Mouse (Mus musculus): ENCODE measurements around the gene Prmt1. TPM values are rescaled to one million over a fixed set of nuclear protein-coding genes. Genes with fewer than 3 reads are reported as not detected.

Prmt1 gene
- polyA plus RNA-seq, 1 experiment from 2014 or later = 394 TPM

- Histone ChIP-seq H3K36me3 (peaks cover 47% of the 10 kb centered on the region), H3K4me1 (replicated peaks) (peaks cover 27% of the 10 kb centered on the region), H3K4me2 (peak overlapping the region; percentile 77), H3K4me3 (no peak overlapping the region), H3K27me3 (replicated peaks) (no peaks in the 10 kb centered on the region), H3K9me3 (replicated peaks) (no peaks in the 10 kb centered on the region), H3K27ac (ENCODE audit: poor library complexity, severe bottlenecking) (peak overlapping the region; percentile 5; the same call in 1 of the 2 replicates), H3K9ac (no peak overlapping the region)
- ATAC-seq (ENCODE audit: insufficient number of reproducible peaks, low FRiP score) = no peak
- 24% methylated on average over 6 of the region's 6 CpGs for WGBS
Observed at GRCm38 (mm10) chr7:44975117-44975419, 11.3 kb downstream of the Prmt1 start.

DNA sequence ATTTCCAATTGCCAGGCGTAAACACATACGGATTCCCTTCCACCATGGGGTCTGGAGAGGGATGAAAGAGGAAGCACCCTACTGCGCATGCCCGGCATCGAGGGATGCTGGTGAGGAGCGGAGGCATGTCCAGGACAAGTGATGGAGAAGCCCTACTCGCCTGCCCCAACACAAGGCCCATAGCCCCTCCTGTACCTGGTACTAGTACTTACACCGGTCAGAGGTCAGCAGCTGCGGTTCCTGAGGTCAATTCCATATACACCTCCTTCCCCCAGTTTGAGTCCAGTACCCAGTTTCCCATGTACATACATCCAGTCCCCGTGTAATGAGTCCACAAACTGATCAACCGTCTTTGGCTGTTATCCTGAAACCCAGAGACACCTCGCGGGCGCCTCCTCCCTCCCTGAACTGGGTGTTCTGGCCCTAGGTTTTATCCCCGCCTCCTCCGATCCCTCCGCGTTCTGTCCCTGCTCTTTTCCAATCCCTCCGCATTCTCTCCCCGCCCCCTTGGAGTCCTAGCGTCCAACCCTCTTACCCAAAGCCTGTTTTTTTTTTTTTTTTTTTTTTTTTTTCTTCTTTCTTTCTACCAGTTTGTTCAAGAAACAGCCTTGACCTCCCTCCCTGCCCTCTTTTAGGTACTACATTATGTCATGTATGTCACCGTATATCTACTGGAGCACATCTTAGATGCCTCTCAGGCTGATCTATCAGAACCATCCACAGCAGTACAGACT, 11.8 kb downstream of the Prmt1 start, which contains the start of gene Cpt1c:
TSS of gene Cpt1c (minus strand) at position 469 of the 734 bp plus-strand sequence.
- H3K9me3 ChIP-seq (replicated peaks) = no peaks in the 10 kb centered on the region
- H3K27ac ChIP-seq (ENCODE audit: poor library complexity, severe bottlenecking) = peak within 1 kb of the TSS; percentile 36
- no peaks in the 10 kb centered on the region for H3K27me3 ChIP-seq (replicated peaks)
- peaks cover 42% of the 10 kb centered on the region for H3K36me3 ChIP-seq
- H3K4me1 ChIP-seq (replicated peaks) = peaks cover 31% of the 10 kb centered on the region
- WGBS = 2% methylated on average over 22 of the region's 22 CpGs
- peak within 1 kb of the TSS; percentile 77 for H3K4me2 ChIP-seq
- H3K9ac ChIP-seq = peak within 1 kb of the TSS; percentile 44; the same call in 1 of the 2 replicates
- ATAC-seq (ENCODE audit: insufficient number of reproducible peaks, low FRiP score) = no peak
- peak within 1 kb of the TSS; percentile 48 for H3K4me3 ChIP-seq

- no peaks in the 10 kb centered on the region for H3K9me3 ChIP-seq (replicated peaks)
- peak overlapping the region; percentile 48 for H3K4me3 ChIP-seq
- peak overlapping the region; percentile 26; the same call in 1 of the 2 replicates for H3K9ac ChIP-seq
- peaks cover 31% of the 10 kb centered on the region for H3K4me1 ChIP-seq (replicated peaks)
- peak overlapping the region; percentile 5; the same call in 1 of the 2 replicates for H3K27ac ChIP-seq (ENCODE audit: poor library complexity, severe bottlenecking)
- peak overlapping the region; percentile 77 for H3K4me2 ChIP-seq
- WGBS = 43% methylated on average over 14 of the region's 14 CpGs
- H3K36me3 ChIP-seq = peaks cover 32% of the 10 kb centered on the region
- H3K27me3 ChIP-seq (replicated peaks) = no peaks in the 10 kb centered on the region
- ATAC-seq (ENCODE audit: insufficient number of reproducible peaks, low FRiP score) = no peak
Observed at GRCm38 (mm10) chr7:44973415-44974130, 12.8 kb downstream of the Prmt1 start.

GRCm38 (mm10) chr7:44971142-44971541, 15.2 kb downstream of the Prmt1 start:
- Histone ChIP-seq H3K4me2 (peak overlapping the region; percentile 83), H3K4me1 (replicated peaks) (peaks cover 31% of the 10 kb centered on the region), H3K9me3 (replicated peaks) (no peaks in the 10 kb centered on the region), H3K27ac (ENCODE audit: poor library complexity, severe bottlenecking) (no peak overlapping the region), H3K4me3 (peak overlapping the region; percentile 59), H3K36me3 (peaks cover 17% of the 10 kb centered on the region), H3K27me3 (replicated peaks) (no peaks in the 10 kb centered on the region), H3K9ac (peak overlapping the region; percentile 68; the same call in 1 of the 2 replicates)
- 70% methylated on average over 7 of the region's 7 CpGs for WGBS
- no peak for ATAC-seq (ENCODE audit: insufficient number of reproducible peaks, low FRiP score)

DNA sequence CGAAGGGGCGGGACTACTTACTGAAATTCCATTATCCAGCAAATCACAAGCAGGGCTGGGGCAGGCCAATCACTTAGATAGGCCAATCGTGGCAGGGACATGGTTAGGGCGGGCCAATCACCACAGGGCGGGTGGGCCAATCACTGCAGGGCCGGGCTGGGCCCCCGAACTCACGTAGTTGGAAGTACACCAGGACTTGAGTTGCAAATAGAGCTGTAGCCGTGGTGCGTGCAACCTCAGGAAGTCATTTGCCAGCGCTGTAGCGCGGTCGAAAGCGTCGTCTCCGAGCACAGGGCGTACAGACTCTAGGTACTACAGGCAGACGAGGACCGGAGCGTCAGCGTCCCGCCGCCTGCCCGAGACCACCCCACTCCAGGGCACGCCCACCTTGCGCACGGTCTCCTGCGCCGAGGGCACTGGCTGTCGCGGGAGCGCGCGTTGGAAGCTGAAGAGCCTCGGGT, 16.1 kb downstream of the Prmt1 start:
- Histone ChIP-seq H3K27me3 (replicated peaks) (no peaks in the 10 kb centered on the region), H3K9me3 (replicated peaks) (no peaks in the 10 kb centered on the region), H3K4me2 (peak overlapping the region; percentile 83), H3K4me3 (peak overlapping the region; percentile 59), H3K4me1 (replicated peaks) (peaks cover 30% of the 10 kb centered on the region), H3K9ac (peak overlapping the region; percentile 68), H3K36me3 (peaks cover 17% of the 10 kb centered on the region), H3K27ac (ENCODE audit: poor library complexity, severe bottlenecking) (peak overlapping the region; percentile 76)
- peak; percentile 94 for ATAC-seq (ENCODE audit: insufficient number of reproducible peaks, low FRiP score)
- WGBS = under 1% methylated on average over 36 of the region's 36 CpGs

DNA sequence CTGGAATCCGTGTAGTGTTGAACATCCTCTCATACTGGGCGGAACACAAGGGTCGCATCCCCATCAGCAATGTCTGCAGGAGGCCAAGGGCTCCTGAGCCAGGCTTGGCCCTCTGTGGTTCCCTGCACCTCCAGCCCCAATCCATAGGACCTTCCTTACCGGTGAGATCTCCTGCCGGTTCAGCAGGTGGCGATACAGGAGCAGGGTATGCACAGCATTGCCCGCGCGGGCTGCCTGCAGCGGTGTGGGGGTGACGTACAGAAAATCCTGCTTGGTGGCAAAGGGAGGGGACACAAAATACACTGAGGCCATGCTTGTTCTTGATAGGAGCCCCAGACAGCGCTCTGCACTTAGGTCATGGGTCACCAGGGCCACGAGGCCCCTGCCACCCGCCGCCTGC, 19.7 kb downstream of the Prmt1 start:
- no peaks in the 10 kb centered on the region for H3K27me3 ChIP-seq (replicated peaks)
- peaks cover 15% of the 10 kb centered on the region for H3K4me1 ChIP-seq (replicated peaks)
- H3K4me3 ChIP-seq = no peak overlapping the region
- no peak overlapping the region for H3K27ac ChIP-seq (ENCODE audit: poor library complexity, severe bottlenecking)
- ATAC-seq (ENCODE audit: insufficient number of reproducible peaks, low FRiP score) = no peak
- H3K36me3 ChIP-seq = peaks cover 43% of the 10 kb centered on the region
- H3K9me3 ChIP-seq (replicated peaks) = no peaks in the 10 kb centered on the region
- WGBS = 60% methylated on average over 15 of the region's 15 CpGs
- no peak overlapping the region for H3K4me2 ChIP-seq
- H3K9ac ChIP-seq = no peak overlapping the region

DNA sequence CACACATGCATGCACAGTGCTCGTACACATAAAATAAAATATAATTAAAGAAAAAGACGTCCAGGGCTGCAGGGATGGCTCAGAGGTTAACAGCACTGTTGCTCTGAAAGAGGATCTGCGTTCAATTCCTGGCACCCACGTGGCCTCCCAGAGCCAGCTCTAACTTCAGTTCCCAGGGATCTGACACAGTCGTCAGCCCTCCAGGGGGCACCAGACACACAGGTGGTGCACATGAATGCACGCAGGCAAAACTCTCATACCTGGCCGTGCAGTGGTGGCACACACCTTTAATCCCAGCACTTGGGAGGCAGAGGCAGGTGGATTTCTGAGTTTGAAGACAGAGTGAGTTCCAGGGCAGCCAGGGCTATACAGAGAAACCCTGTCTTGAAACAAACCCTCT, 20.4 kb downstream of the Prmt1 start:
- Histone ChIP-seq H3K9ac (no peak overlapping the region), H3K4me1 (replicated peaks) (peaks cover 10% of the 10 kb centered on the region), H3K9me3 (replicated peaks) (no peaks in the 10 kb centered on the region), H3K27me3 (replicated peaks) (no peaks in the 10 kb centered on the region), H3K4me2 (no peak overlapping the region), H3K4me3 (no peak overlapping the region), H3K27ac (ENCODE audit: poor library complexity, severe bottlenecking) (no peak overlapping the region), H3K36me3 (peaks cover 50% of the 10 kb centered on the region)
- 70% methylated on average over 7 of the region's 7 CpGs for WGBS
- no peak for ATAC-seq (ENCODE audit: insufficient number of reproducible peaks, low FRiP score)

- WGBS = 92% methylated on average over 13 of the region's 13 CpGs
- ATAC-seq (ENCODE audit: insufficient number of reproducible peaks, low FRiP score) = no peak
- H3K9ac ChIP-seq = no peak overlapping the region
- no peak overlapping the region for H3K4me3 ChIP-seq
- H3K27ac ChIP-seq (ENCODE audit: poor library complexity, severe bottlenecking) = no peak overlapping the region
- no peak overlapping the region for H3K4me2 ChIP-seq
- H3K4me1 ChIP-seq (replicated peaks) = 0 out of 2 replicates have a peak, but pooled peaks cover 4% of the 10 kb centered on the region
- H3K27me3 ChIP-seq (replicated peaks) = no peaks in the 10 kb centered on the region
- H3K36me3 ChIP-seq = peaks cover 54% of the 10 kb centered on the region
- H3K9me3 ChIP-seq (replicated peaks) = no peaks in the 10 kb centered on the region
Observed at GRCm38 (mm10) chr7:44964990-44965389, 21.4 kb downstream of the Prmt1 start.

DNA sequence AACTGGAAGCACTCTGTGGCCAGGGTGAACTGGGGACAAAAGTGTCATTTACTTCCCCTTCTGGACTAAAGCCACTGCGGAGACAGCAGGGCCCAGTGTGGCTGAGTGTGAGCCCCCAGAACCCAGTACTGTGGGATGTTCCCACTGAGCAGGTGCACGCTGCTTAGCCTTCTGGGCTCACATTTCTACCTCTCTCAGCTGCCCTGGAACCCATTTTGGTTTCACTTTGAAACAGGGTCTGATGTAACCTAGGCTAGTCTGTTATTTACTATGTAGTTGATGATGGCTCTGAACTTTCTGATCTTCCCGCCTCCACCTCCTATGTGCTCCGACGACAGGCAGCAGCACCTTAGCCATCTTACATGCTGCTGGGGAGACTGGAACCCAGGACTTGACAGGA, 23.5 kb downstream of the Prmt1 start:
- no peaks in the 10 kb centered on the region for H3K4me1 ChIP-seq (replicated peaks)
- ATAC-seq (ENCODE audit: insufficient number of reproducible peaks, low FRiP score) = no peak
- H3K27ac ChIP-seq (ENCODE audit: poor library complexity, severe bottlenecking) = no peak overlapping the region
- 89% methylated on average over 5 of the region's 5 CpGs for WGBS
- no peak overlapping the region for H3K4me3 ChIP-seq
- no peaks in the 10 kb centered on the region for H3K27me3 ChIP-seq (replicated peaks)
- no peak overlapping the region for H3K9ac ChIP-seq
- H3K4me2 ChIP-seq = no peak overlapping the region
- peaks cover 56% of the 10 kb centered on the region for H3K36me3 ChIP-seq
- H3K9me3 ChIP-seq (replicated peaks) = no peaks in the 10 kb centered on the region

- H3K4me1 ChIP-seq (replicated peaks) = no peaks in the 10 kb centered on the region
- H3K36me3 ChIP-seq = peaks cover 56% of the 10 kb centered on the region
- H3K9ac ChIP-seq = no peak overlapping the region
- no peaks in the 10 kb centered on the region for H3K9me3 ChIP-seq (replicated peaks)
- 68% methylated on average over 8 of the region's 8 CpGs for WGBS
- H3K4me3 ChIP-seq = no peak overlapping the region
- no peaks in the 10 kb centered on the region for H3K27me3 ChIP-seq (replicated peaks)
- no peak overlapping the region for H3K27ac ChIP-seq (ENCODE audit: poor library complexity, severe bottlenecking)
- H3K4me2 ChIP-seq = no peak overlapping the region
- ATAC-seq (ENCODE audit: insufficient number of reproducible peaks, low FRiP score) = no peak
Observed at GRCm38 (mm10) chr7:44962337-44962736, 24.0 kb downstream of the Prmt1 start.

- peaks cover 41% of the 10 kb centered on the region for H3K36me3 ChIP-seq
Observed at GRCm38 (mm10) chr7:44960512-44960910, 25.9 kb downstream of the Prmt1 start.

More at GRCm38 (mm10) chr7:44960512-44960910, 25.9 kb downstream of the Prmt1 start:
- Histone ChIP-seq H3K9me3 (replicated peaks) (no peaks in the 10 kb centered on the region), H3K4me2 (no peak overlapping the region), H3K27ac (ENCODE audit: poor library complexity, severe bottlenecking) (no peak overlapping the region), H3K4me3 (no peak overlapping the region), H3K4me1 (replicated peaks) (no peaks in the 10 kb centered on the region), H3K9ac (no peak overlapping the region), H3K27me3 (replicated peaks) (no peaks in the 10 kb centered on the region)
- no peak for ATAC-seq (ENCODE audit: insufficient number of reproducible peaks, low FRiP score)
- WGBS = 84% methylated on average over 13 of the region's 13 CpGs

Data from heart, embryonic 12.5 days (tissue).